Mouse (Mus musculus): ENCODE results near the gene Fam43b. TPM values are rescaled to one million over a fixed set of nuclear protein-coding genes. Genes with fewer than 3 reads are reported as not detected.

Fam43b gene
- polyA plus RNA-seq, 1 experiment from 2014 or later: not detected

DNA sequence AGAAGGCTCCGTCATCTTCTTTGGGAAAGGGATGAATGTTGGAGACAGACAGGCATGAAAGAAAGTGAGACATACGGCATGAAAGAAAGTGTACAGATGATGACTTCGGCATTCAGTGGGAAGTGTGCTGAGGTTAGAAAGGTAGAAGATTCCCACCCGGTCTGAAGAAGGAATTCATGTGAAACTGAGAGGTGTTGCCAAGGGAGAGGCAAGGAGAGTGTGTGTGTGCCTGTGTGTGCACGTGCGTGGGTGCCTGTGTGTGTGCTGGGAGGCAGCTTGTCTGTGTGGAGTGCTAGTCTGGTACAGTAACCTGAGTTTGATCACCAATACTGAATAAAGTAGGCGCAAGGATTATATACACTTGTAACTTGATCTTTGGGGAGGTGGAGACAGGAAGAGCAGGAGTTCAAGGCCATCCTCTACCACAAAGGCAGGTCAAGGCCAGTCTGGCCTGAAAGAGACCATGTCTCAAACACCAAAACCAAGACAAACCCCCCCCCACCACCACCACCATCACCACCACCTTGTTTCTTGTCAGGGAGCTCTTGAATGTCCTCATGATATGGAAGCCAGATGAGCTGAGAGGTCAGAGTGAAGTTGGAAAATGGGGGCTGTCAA, 15.3 kb upstream of the Fam43b start:
- no peaks in the 10 kb centered on the region for H3K36me3 ChIP-seq (ENCODE audit: inconsistent target)
- WGBS (ENCODE audit: missing documents): 91% methylated on average over 7 of the region's 7 CpGs
- no peaks in the 10 kb centered on the region for H3K79me2 ChIP-seq (ENCODE audit: inconsistent target)
- no peak overlapping the region for H3K4me3 ChIP-seq (ENCODE audit: inconsistent target)
- H3K27ac ChIP-seq: no peak overlapping the region

DNA sequence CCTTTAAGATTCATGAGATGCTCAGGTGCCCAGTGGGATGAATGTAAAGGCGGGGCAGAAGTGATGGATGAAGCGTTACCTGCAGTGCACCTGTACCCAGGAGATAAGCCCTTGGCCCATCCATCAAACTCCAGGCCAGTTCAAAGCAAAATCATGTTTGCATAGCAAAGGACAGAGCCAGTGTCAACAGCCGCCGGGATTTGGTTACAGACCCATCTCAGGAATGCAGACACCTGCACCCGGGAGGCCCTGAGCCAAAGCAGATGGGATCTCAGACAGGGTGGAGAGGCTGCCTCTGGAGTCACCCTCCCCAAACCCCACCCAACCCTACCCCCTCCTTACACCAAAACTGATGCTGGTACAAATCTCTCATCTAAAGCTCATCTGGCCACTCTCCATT, 14.7 kb upstream of the Fam43b start:
- WGBS (ENCODE audit: missing documents): 95% methylated on average over 5 of the region's 5 CpGs
- Histone ChIP-seq H3K79me2 (ENCODE audit: inconsistent target) (no peaks in the 10 kb centered on the region), H3K36me3 (ENCODE audit: inconsistent target) (no peaks in the 10 kb centered on the region)

DNA sequence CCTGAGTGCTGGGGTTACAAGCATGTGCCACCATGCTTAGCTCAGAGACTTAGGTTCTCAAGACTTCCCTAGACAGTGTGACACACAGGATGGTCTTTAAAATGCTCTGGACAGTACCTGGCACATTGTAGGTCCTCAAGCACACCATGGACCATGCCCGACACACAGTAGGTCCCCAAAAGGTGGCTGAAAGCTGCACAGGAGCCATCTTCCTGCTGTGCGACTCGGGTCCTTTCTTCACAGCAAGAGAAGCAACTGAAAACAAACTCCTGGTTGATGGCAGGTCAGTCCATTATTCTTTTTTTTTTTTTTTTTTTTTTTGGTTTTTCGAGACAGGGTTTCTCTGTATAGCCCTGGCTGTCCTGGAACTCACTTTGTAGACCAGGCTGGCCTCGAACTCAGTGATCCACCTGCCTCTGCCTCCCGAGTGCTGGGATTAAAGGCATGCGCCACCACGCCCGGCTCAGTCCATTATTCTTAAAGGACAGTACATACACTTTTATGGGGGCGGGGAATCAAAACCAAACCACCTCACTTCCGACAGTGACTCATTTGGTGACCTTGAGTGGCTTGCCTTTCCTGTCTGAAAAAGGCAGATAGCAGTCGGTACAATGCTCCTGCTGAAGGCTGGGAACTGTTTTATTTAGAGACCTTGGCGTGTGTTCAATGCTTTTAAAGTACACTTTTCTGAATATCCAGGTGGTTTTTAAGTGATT, 11.3 kb upstream of the Fam43b start:
- 28% methylated on average over 7 of the region's 13 CpGs for WGBS (ENCODE audit: missing documents)
- H3K4me3 ChIP-seq (ENCODE audit: inconsistent target): no peak overlapping the region
- H3K79me2 ChIP-seq (ENCODE audit: inconsistent target): no peaks in the 10 kb centered on the region
- no peaks in the 10 kb centered on the region for H3K36me3 ChIP-seq (ENCODE audit: inconsistent target)
- no peak overlapping the region for H3K27ac ChIP-seq

More for the DNA sequence above, 14.7 kb upstream of the Fam43b start:
- Histone ChIP-seq H3K4me3 (ENCODE audit: inconsistent target) (no peak overlapping the region), H3K27ac (no peak overlapping the region)

DNA sequence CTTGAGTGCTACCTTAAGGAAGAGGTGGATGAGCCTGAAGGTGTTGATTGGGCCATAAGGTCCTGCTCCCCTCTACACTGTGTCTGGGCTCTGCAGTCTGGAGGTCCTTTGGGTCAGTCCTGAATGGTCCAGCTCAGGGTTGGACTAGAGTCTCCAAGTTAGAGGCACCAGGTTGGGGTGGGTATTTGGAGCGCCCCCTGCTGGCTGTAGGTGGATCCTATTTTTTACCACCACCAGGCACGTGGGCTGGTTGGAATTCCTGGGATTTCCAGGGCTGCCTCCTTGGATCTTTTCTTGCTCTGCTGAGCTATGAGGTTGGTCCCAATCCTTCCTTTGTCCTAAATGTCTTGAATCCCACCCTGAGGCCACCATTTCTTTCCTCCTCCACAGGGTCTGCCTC, 8.5 kb upstream of the Fam43b start:
- H3K27ac ChIP-seq: no peak overlapping the region
- H3K79me2 ChIP-seq (ENCODE audit: inconsistent target): no peaks in the 10 kb centered on the region
- H3K36me3 ChIP-seq (ENCODE audit: inconsistent target): no peaks in the 10 kb centered on the region
- whole genome bisulfite sequencing (ENCODE audit: missing documents): 12% methylated on average over 2 of the region's 2 CpGs
- no peak overlapping the region for H3K4me3 ChIP-seq (ENCODE audit: inconsistent target)

DNA sequence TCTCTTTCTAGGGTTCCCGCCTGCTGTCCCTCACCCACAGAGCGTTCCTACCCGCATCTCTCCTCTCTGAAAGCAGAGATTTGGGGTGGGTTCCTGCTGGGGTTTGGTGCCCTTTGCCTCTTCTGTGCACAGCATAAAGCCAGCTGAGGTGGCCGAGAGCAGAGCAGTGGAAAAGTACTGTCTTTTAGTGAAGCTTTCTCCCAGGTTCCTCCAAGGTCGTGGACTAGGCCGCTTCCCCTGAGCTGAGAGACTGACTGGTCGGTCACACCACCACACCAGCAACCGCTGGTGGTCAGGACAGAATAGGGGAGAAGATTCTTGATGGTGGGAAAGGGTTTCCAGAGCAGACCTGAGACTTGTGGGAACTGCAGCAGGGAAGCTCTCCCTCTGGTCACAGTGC, 383 bp upstream of the Fam43b start:
- 23% methylated on average over 8 of the region's 8 CpGs for WGBS (ENCODE audit: missing documents)
- Histone ChIP-seq H3K36me3 (ENCODE audit: inconsistent target) (no peaks in the 10 kb centered on the region), H3K27ac (no peak overlapping the region), H3K79me2 (ENCODE audit: inconsistent target) (no peaks in the 10 kb centered on the region), H3K4me3 (ENCODE audit: inconsistent target) (no peak overlapping the region)

DNA sequence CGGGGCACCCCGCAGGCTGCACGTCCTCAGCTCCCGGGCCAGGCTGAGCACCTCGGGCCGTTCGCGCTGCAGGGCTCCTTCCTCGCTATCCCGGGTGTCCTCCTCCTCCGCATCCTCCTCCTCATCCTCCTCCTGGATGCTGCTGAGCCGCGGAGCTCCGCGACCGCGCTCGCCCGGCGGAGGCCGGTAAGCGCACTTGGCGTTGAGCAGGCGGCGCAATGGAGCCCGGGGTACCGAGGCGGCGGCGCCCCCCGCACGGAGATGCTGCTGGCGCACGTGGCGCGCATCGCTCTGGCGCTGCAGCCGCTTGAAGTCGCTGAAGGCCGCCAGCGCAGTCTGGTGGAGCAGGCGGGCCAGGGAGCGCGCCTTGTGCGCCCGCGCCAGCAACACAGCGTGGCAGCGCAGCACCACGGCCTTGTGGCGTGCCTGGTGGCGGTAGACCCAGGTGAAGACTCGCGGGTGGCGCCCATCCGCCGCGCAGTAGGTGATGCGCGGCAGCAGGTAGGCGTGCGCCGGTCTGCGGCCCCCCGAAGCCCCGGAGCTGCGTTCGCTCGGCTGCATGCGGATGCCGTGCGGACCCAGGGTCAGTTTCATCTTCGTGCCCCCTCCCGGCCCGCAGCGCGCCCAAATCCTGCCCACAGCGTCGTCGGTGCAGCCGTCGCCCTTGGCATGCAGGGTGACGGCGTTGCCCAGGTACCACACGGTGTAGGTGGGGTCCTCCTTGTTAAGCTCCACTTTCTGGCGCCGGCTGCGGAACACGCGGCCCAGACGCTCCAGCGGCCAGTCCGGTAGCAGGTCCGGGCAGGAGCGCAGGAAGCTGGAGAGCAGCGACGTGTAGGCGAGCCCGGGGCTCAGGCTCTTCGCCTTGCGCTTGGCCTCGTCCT, 999 bp downstream of the Fam43b start:
- 3% methylated on average over 103 of the region's 103 CpGs for WGBS (ENCODE audit: missing documents)
- Histone ChIP-seq H3K27ac (no peak overlapping the region), H3K79me2 (ENCODE audit: inconsistent target) (no peaks in the 10 kb centered on the region), H3K36me3 (ENCODE audit: inconsistent target) (no peaks in the 10 kb centered on the region), H3K4me3 (ENCODE audit: inconsistent target) (no peak overlapping the region)

DNA sequence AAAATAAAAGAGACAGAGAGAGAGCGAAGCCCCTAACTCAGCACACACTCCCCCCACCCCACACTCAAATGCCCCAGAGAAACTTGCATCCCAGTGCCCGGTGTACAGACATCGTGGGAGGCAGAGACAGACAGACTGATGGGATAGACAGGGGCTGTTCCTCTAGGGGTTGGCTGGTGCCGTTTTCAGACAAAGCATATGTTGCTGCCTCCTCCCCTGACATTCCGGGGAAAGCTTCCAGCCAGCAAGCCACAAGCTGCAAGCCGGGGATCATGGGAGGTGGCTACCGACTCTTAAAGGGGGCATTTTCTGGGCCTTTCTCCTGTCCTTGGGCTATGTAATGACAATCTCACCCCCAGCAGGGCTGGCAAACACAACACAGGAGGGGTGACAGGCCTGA, 2.6 kb downstream of the Fam43b start:
- 81% methylated on average over 7 of the region's 7 CpGs for WGBS (ENCODE audit: missing documents)
- H3K79me2 ChIP-seq (ENCODE audit: inconsistent target): no peaks in the 10 kb centered on the region
- no peaks in the 10 kb centered on the region for H3K36me3 ChIP-seq (ENCODE audit: inconsistent target)
- no peak overlapping the region for H3K27ac ChIP-seq
- no peak overlapping the region for H3K4me3 ChIP-seq (ENCODE audit: inconsistent target)

DNA sequence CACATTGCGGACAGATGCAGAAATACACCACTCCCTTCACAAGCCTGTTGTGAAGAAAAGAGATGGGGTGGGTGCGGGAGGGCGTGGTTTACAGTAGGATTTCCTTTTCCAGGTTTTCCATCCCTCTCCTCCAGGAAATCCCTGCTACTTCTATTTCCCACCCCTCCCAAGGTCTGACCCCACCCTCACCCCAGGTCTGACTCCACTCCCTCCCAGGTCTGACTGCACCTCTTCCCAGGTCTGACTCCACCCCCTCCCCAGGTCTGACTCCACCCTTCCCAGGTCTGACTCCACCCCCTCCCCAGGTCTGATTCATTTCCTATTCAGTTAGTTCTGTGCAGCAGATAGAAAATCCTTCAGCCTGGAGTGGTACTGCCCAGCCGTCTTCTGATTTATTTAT, 12.5 kb downstream of the Fam43b start:
- WGBS (ENCODE audit: missing documents): 69% methylated on average over 4 of the region's 4 CpGs
- no peaks in the 10 kb centered on the region for H3K79me2 ChIP-seq (ENCODE audit: inconsistent target)
- H3K36me3 ChIP-seq (ENCODE audit: inconsistent target): no peaks in the 10 kb centered on the region
- no peak overlapping the region for H3K4me3 ChIP-seq (ENCODE audit: inconsistent target)
- no peak overlapping the region for H3K27ac ChIP-seq

DNA sequence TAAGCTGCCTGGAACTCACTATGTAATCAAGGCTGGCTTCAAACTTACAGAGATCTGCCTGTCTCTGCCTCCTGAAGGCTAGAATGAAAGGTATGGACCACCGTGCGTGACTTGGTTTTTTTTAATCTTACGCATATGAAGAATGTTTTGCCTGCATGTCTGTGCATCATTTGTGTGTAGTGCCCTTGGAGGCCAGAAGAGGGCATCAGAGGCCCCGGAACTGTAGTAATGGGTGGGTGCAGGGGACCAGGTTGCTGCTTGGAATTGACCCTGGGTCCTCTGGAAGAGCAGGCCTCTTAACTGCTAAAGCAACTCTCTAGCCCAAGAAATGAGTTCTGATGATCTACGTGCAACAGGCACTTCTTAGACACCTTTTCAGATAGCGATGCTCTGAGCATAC, 13.9 kb downstream of the Fam43b start:
- H3K36me3 ChIP-seq (ENCODE audit: inconsistent target): no peaks in the 10 kb centered on the region
- no peaks in the 10 kb centered on the region for H3K79me2 ChIP-seq (ENCODE audit: inconsistent target)
- 79% methylated on average over 6 of the region's 6 CpGs for WGBS (ENCODE audit: missing documents)
- no peak overlapping the region for H3K4me3 ChIP-seq (ENCODE audit: inconsistent target)
- no peak overlapping the region for H3K27ac ChIP-seq

DNA sequence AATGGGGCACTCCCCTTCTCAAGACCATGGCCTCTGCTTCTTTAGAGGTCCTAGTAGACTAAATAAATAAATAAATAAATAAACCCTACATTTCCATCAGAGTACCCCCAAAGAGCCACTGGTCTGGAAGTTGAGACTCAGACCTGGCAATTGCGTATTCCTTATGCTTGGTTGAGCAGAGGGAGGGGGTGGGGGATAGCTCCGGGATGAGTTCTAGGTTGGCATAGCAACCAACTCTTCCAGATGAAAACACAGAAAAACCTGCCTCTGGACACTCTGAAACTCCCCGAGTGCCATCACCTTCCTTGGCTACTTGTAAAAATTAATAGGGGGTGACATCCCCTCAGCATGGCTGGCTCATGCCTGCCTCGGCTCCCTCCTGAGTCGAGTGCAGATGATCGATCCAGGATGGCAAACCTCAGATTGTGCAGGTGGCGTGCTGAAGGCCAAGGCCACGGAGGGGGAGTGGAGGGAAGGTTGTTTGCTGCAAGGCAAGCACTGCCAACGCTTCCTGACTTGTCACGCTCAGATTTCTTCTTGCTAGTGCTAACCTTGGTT, 16.1 kb downstream of the Fam43b start:
- WGBS (ENCODE audit: missing documents): 77% methylated on average over 10 of the region's 10 CpGs
- no peaks in the 10 kb centered on the region for H3K79me2 ChIP-seq (ENCODE audit: inconsistent target)
- no peaks in the 10 kb centered on the region for H3K36me3 ChIP-seq (ENCODE audit: inconsistent target)
- H3K27ac ChIP-seq: no peak overlapping the region
- H3K4me3 ChIP-seq (ENCODE audit: inconsistent target): no peak overlapping the region

DNA sequence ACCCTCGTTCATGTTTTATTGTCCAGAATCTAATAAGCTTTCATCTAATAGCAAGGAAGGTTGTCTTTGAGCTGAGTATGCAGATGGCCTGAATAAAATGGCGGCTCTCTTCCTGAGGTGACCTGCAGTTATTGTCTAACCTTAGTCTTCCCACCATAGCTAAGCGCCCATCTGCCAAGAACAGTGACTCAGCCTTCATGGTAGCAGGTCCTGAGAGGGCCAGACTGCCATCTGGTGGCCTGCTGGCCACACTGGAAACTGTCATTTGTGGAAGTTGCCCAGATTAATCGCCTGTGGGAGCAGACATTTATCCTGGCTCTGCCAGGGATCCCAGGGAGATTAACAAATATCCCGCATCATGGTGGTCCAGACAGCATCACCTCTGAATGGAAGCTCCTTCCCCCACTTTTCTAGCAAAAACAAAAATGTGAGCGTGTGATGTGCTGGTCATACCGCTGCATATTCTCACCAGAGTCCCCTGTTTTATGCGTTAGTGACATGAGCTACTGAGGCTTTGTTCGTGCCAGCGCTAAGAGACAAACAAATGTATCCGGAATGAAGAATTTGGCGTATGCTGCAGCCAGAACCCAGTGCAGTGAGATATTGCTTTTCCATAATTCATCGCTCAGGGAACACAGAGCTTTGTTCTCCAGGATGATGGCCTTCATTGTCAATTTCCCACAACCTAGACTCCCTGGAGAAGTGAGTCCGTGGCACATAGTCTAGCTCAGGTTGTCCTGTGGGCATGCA, 17.1 kb downstream of the Fam43b start:
- no peaks in the 10 kb centered on the region for H3K79me2 ChIP-seq (ENCODE audit: inconsistent target)
- H3K36me3 ChIP-seq (ENCODE audit: inconsistent target): no peaks in the 10 kb centered on the region
- 55% methylated on average over 14 of the region's 14 CpGs for WGBS (ENCODE audit: missing documents)
- no peak overlapping the region for H3K27ac ChIP-seq
- H3K4me3 ChIP-seq (ENCODE audit: inconsistent target): no peak overlapping the region

DNA sequence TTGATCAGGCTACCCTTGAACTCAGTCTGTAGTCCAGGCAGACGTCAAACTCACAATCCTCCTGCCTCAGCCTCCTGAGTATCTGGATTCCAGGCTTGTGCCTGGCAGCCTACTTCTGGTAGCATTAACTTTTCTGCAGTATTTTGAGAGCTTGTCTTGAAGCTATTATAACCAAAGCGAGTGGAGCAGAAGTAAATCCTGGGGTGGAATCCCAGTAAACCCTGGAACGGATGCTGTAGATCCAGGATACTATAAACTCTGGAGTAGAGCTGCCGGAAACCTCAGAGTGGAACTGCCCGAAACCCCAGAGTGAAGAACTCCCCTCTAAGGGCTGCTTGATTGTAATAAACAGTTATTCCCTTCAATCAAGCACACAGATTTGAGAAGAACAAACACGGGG, 18.8 kb downstream of the Fam43b start:
- WGBS (ENCODE audit: missing documents): 75% methylated on average over 6 of the region's 6 CpGs
- H3K27ac ChIP-seq: no peak overlapping the region
- H3K4me3 ChIP-seq (ENCODE audit: inconsistent target): no peak overlapping the region
- no peaks in the 10 kb centered on the region for H3K79me2 ChIP-seq (ENCODE audit: inconsistent target)
- H3K36me3 ChIP-seq (ENCODE audit: inconsistent target): no peaks in the 10 kb centered on the region

DNA sequence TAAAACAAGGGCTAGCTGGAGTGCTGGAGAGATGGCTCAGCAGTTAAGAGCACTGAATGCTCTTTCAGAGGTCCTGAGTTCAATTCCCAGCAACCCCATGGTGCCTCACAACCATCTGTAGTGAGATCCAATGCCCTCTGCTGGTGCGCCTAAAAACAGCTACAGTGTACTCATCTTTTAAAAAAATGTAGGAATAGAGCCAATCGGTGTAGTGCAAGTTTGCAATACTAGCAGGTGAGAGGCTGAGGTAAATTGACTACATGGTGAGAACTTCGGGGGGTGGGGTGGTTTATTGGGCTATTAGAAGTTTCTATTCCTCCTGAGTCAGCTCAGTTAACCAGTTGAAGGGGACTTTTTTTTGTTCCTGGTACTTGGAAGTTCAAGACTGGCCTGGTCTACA, 21.2 kb downstream of the Fam43b start:
- no peaks in the 10 kb centered on the region for H3K36me3 ChIP-seq (ENCODE audit: inconsistent target)
- no peaks in the 10 kb centered on the region for H3K79me2 ChIP-seq (ENCODE audit: inconsistent target)
- H3K27ac ChIP-seq: no peak overlapping the region
- WGBS (ENCODE audit: missing documents): 86% methylated on average over 3 of the region's 3 CpGs
- H3K4me3 ChIP-seq (ENCODE audit: inconsistent target): no peak overlapping the region

DNA sequence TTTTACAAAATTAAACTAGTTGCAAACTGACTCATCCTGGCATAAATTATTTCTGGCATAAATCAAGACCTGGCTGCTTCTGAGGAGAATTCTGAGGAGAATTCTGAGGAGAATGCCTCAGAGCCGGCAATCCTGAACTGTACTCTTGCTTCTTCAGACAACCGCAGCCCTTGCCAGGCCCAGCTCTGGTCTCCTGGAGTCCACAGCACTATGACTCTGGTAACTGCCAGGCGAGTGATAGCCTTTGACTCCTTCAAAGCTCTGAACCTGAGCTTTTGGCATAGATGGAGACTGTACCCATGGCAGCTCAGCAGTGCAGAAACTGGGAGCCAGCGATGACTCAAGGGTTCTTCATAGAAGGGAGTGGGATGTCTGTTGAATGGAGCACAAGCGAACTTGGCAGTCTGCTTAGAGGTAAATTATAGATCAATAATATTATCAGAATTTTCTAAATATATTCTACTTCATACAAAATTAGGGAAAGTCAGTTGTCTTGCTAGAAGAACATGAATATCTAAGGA, 25.3 kb downstream of the Fam43b start:
- H3K27ac ChIP-seq: no peak overlapping the region
- H3K36me3 ChIP-seq (ENCODE audit: inconsistent target): no peaks in the 10 kb centered on the region
- no peaks in the 10 kb centered on the region for H3K79me2 ChIP-seq (ENCODE audit: inconsistent target)
- no peak overlapping the region for H3K4me3 ChIP-seq (ENCODE audit: inconsistent target)
- 92% methylated on average over 5 of the region's 5 CpGs for WGBS (ENCODE audit: missing documents)

All from macrophage (primary cell).